28 mouse cellular contexts compared by ENCODE assay signal in genomic region chr17:88367876-88368275, GRCm38 (mm10).
A peak's percentile ranks its signal among the peaks of the same experiment; 100 is the strongest.
DNase-seq lines count a peak whose midpoint lies in the region; ATAC-seq and TF ChIP-seq lines count a peak whose summit lies in the region.
"Had no signal": no experiment of that assay in that cellular context is flagged by ENCODE, and none has a peak within 500 bp of the region (broad histone marks: within the 10 kb centered on the region; RNA-seq: fewer than 3 reads in every experiment).

No protein-coding gene starts in this region.

- WGBS in midbrain, embryonic 15.5 days: 80% methylated on average over 5 of the region's 5 CpGs
- WGBS in forebrain, embryonic 15.5 days: 76% methylated on average over 5 of the region's 5 CpGs

- no peaks in the 10 kb centered on the region for H3K9me3 ChIP-seq in midbrain, embryonic 15.5 days
- H3K9me3 ChIP-seq in forebrain, embryonic 15.5 days: no peaks in the 10 kb centered on the region
- H3K9me3 ChIP-seq: embryonic facial prominence, embryonic 10.5 days; embryonic facial prominence, embryonic 15.5 days; forebrain, embryonic 12.5 days; hindbrain, embryonic 13.5 days; liver, embryonic 15.5 days; neural tube, embryonic 15.5 days; stomach, embryonic 15.5 days had no signal

- TF ChIP-seq CTCF in layer of hippocampus, adult 2 months (conservative IDR thresholded peaks at IDR 0.05): no peak

- ATAC-seq in midbrain, embryonic 15.5 days (replicated peaks): no peak
- no peak for ATAC-seq in forebrain, embryonic 15.5 days (replicated peaks)
- ATAC-seq: intestine, embryonic 16.5 days had no signal

- no peak overlapping the region for H3K4me2 ChIP-seq in midbrain, embryonic 15.5 days
- no peak overlapping the region for H3K4me2 ChIP-seq in forebrain, embryonic 15.5 days (replicated peaks)
- H3K4me2 ChIP-seq: embryonic facial prominence, embryonic 15.5 days; forebrain, embryonic 12.5 days; hindbrain, embryonic 13.5 days; liver, embryonic 15.5 days; lung, embryonic 14.5 days; neural tube, embryonic 15.5 days; stomach, embryonic 15.5 days had no signal

- intact Hi-C loops in heart, postnatal 36 days (cut with DNase I): no loop called here

- H3K9ac ChIP-seq in midbrain, embryonic 15.5 days: no peak overlapping the region
- H3K9ac ChIP-seq in forebrain, embryonic 15.5 days (replicated peaks): no peak overlapping the region
- H3K9ac ChIP-seq: embryonic facial prominence, embryonic 15.5 days; forebrain, embryonic 12.5 days; hindbrain, embryonic 13.5 days; liver, embryonic 15.5 days; lung, embryonic 14.5 days; neural tube, embryonic 15.5 days; stomach, embryonic 15.5 days had no signal

- no peak overlapping the region for H3K4me3 ChIP-seq in layer of hippocampus, adult 2 months
- H3K4me3 ChIP-seq in midbrain, embryonic 15.5 days: no peak overlapping the region
- no peak overlapping the region for H3K4me3 ChIP-seq in forebrain, embryonic 15.5 days
- H3K4me3 ChIP-seq: embryonic facial prominence, embryonic 10.5 days; embryonic facial prominence, embryonic 15.5 days; forebrain, embryonic 12.5 days; hindbrain, embryonic 13.5 days; liver, embryonic 15.5 days; neural tube, embryonic 15.5 days; stomach, embryonic 15.5 days had no signal

- H3K27ac ChIP-seq in layer of hippocampus, adult 2 months: peak overlapping the region; percentile 80
- no peak overlapping the region for H3K27ac ChIP-seq in midbrain, embryonic 15.5 days
- no peak overlapping the region for H3K27ac ChIP-seq in forebrain, embryonic 15.5 days (replicated peaks)
- H3K27ac ChIP-seq: embryonic facial prominence, embryonic 10.5 days; embryonic facial prominence, embryonic 15.5 days; forebrain, embryonic 12.5 days; hindbrain, embryonic 13.5 days; liver, embryonic 15.5 days; neural tube, embryonic 15.5 days; stomach, embryonic 15.5 days had no signal

- no peaks in the 10 kb centered on the region for H3K27me3 ChIP-seq in midbrain, embryonic 15.5 days (replicated peaks)
- no peaks in the 10 kb centered on the region for H3K27me3 ChIP-seq in forebrain, embryonic 15.5 days
- H3K27me3 ChIP-seq: embryonic facial prominence, embryonic 15.5 days; forebrain, embryonic 12.5 days; hindbrain, embryonic 13.5 days; liver, embryonic 15.5 days; neural tube, embryonic 15.5 days; stomach, embryonic 15.5 days had no signal

- peak; percentile 93 for DNase-seq in heart, adult 11 months
- no peak for DNase-seq in heart, postnatal 36 days
- DNase-seq in layer of hippocampus, adult 18-20 months (ENCODE audit: low spot score in 2 of 2): peak; percentile 18 to 71
- DNase-seq in layer of hippocampus, postnatal 10 days (ENCODE audit: low spot score in 2 of 2): no peak
- peak; percentile 27 to 33 for DNase-seq in layer of hippocampus, adult 2 months (ENCODE audit: low spot score in 2 of 2)
- DNase-seq: adrenal gland, adult 8-10 months; cerebellum, adult 18-20 months; cerebellum, postnatal 14 days; gastrocnemius, postnatal 10 days; heart, postnatal 4 days; kidney, adult 9 months; kidney, postnatal 10 days; liver; lung, embryonic 14.5 days; midbrain, embryonic 14.5 days; retina, postnatal 1 day; right cerebral cortex, postnatal 14 days had no signal

- H3K4me1 ChIP-seq in midbrain, embryonic 15.5 days: no peaks in the 10 kb centered on the region
- H3K4me1 ChIP-seq in forebrain, embryonic 15.5 days: no peaks in the 10 kb centered on the region
- H3K4me1 ChIP-seq: embryonic facial prominence, embryonic 10.5 days; embryonic facial prominence, embryonic 15.5 days; forebrain, embryonic 12.5 days; hindbrain, embryonic 13.5 days; liver, embryonic 15.5 days; neural tube, embryonic 15.5 days; stomach, embryonic 15.5 days had no signal

- H3K36me3 ChIP-seq in midbrain, embryonic 15.5 days (replicated peaks): no peaks in the 10 kb centered on the region
- H3K36me3 ChIP-seq in forebrain, embryonic 15.5 days: no peaks in the 10 kb centered on the region
- H3K36me3 ChIP-seq: embryonic facial prominence, embryonic 10.5 days; embryonic facial prominence, embryonic 15.5 days; forebrain, embryonic 12.5 days; G1E; hindbrain, embryonic 13.5 days; liver, embryonic 15.5 days; neural tube, embryonic 15.5 days; stomach, embryonic 15.5 days had no signal

Comparison
In these comparisons a context has a peak if more than half of its experiments do, and no peak if none do; other contexts are left out.
1. DNase-seq: peak in heart, adult 11 months (single experiment), layer of hippocampus, adult 18-20 months (2 of 2) and layer of hippocampus, adult 2 months (2 of 2); none in heart, postnatal 36 days (0 of 2) and layer of hippocampus, postnatal 10 days (0 of 2).